Mouse (Mus musculus): ENCODE data around the gene Clec10a.

The Clec10a gene

DNA sequence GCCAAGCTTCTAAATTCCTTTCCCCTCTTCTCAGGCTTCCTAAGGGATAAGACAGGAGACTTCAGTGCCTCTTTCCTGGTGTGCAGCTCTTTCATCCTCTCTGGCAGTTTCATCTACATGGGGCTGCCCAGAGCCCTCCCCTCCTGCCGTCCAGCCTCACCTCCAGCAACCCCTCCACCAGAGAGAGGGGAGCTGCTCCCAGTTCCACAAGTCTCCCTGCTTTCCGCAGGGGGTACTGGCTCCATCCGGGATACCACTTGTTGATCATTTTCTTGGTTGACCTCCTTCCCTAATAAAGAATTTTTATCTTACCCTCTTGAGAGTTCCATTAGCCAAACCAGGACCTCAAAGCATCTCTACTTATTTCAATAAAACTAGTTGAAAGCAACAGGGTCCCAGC lies 60.1 kb downstream of the Clec10a start:
- in situ Hi-C loops (cut with MboI, MseI) = no loop called here

DNA sequence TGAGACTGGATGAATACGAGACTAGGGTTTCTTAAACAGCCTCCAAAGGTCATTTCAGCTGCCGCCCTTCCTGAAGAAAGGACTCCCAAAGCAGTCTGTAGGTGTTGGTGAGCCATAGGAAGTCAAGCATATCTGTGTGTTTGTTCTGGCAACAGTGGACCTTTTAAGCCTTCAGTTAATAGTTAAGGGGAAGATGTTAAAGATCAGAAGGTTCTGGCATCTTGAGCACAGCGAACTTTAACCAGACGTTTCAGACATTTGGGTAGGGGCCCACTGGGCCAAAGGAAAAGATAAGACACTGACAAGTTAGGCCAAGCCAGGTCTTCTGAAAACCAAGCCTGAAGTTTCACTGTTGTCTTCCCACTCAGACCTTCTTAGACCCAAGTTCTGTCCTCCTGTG lies 62.0 kb downstream of the Clec10a start:
- in situ Hi-C loops (cut with MboI, MseI) = no loop called here

DNA sequence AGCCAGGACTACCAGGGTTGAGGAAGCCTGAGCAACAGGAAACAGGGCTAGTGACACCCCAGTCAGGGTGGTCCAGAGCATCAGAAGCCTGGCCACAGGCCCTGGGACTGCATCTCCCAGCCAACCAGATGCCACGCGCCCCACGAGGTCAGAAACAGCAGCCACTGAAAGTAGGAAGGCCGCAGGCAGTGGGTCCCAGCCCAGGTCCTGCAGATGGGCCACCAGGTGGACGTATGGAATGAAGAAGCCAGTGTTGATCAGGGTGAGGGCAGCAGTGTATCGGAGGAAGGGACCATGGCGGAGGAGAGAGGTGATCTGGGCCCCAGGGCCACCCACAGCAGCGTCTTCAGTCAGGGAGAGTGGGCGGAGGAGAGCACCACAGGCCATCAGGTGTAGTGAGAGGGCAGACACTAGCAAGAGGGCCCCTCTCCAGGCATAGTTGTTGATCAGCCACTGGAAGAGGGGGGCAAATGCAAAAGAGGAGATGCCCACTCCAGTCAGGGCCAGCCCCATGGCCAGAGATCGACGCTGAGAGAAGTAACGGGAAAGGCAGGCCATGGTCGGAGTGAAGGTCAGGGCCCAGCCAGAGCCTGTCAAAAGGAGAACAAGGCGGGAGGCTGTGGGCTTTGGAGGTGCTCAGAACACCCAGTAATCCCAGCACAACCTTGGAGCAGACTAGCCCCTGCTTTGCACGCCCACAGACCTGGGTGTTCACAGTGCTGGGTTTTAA lies 62.9 kb downstream of the Clec10a start:
- in situ Hi-C loops (cut with MboI, MseI) = no loop called here

DNA sequence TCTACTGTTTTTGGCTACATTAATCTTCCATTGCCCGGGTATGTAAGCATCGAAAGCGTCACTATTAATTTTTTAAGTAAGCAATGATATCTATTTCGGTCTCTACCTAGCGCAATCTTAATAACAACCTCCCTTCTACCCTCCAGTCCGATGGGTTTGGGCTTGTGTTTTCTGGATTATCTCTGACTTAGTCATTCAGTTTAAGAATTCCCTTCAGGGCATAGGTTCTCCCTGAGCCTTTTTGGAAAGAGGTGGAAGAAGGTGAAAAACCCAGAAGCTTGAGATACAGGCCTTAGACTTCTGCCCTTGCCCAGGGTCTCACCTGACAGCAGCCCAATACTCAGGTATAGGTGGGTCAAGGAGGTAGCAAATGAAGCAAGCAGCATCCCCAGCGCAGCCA lies 63.9 kb downstream of the Clec10a start:
- in situ Hi-C loops (cut with MboI, MseI) = no loop called here

DNA sequence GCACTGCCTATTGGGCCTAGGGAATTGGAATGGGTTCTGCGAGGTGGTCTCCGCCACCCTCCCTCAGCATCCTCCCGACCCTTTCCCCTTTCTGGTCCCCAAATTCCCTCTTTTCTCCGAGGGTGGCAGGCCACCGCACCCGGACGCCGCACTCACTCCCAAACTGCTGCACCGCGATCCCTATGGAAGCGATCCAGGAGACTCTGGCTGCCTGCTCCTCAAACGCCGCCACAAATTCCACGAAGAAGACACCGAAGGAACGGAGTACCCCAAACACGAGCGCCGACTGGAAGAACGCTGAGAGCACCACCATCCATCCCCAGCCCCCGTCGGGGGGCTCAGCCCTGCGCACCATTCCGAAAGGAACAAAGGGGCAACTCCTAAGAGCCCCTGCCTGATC lies 64.3 kb downstream of the Clec10a start:
- in situ Hi-C loops (cut with MboI, MseI) = no loop called here
